Mouse (Mus musculus): ENCODE results near the gene Tmem26.

- TF ChIP-seq CTCF (IDR thresholded peaks at IDR 0.05; ENCODE audit: control insufficient read depth, insufficient read depth, low read length) (no peak), POLR2A (IDR thresholded peaks at IDR 0.05; ENCODE audit: borderline replicate concordance, control insufficient read depth, low read depth, low read length) (no peak)
These were observed 27.6 kb upstream of the Tmem26 start for GRCm38 (mm10) chr10:68695760-68696336.
